Mouse (Mus musculus) testis, adult 2 months (tissue): ENCODE measurements at regions not wholly inside any gene's neighbourhood (a gene's known extent, or its start where the extent isn't known, plus 50 kb on each side); places are given as distances from the start of the nearest gene placed in this dataset.

Experiments
- H3K27ac ChIP-seq: fragments of 200-500 bp; 2 replicates; pipeline ENCODE4 v1.5.1; 2012; ENCODE audit warnings: low read depth, low read length; ENCODE audit not compliant: control insufficient read depth, insufficient read depth
- H3K27me3 ChIP-seq: fragments of 200-500 bp; 2 replicates; pipeline ENCODE4 v1.6.1; 2012; ENCODE audit warnings: mild to moderate bottlenecking, low read length, moderate library complexity; ENCODE audit not compliant: control insufficient read depth, insufficient read depth
- H3K36me3 ChIP-seq: fragments of 200-500 bp; 2 replicates; pipeline ENCODE4 v1.6.1; 2012; ENCODE audit warnings: mild to moderate bottlenecking, low read length; ENCODE audit not compliant: control insufficient read depth, insufficient read depth
- H3K4me1 ChIP-seq: fragments of 200-500 bp; 2 replicates; pipeline ENCODE4 v1.6.1; 2012; ENCODE audit warnings: low read length; ENCODE audit not compliant: control insufficient read depth, insufficient read depth
- H3K4me3 ChIP-seq: fragments of 200-500 bp; 2 replicates; pipeline ENCODE4 v1.5.1; 2012; ENCODE audit warnings: low read depth, mild to moderate bottlenecking, low read length, moderate library complexity, mixed read lengths; ENCODE audit not compliant: control insufficient read depth
- CTCF ChIP-seq: fragments of 200-500 bp; IDR thresholded peaks from 2 replicates; pipeline ENCODE4 v1.5.1; 2012; ENCODE audit warnings: low read depth, mild to moderate bottlenecking, inconsistent platforms, low read length, moderate library complexity; ENCODE audit not compliant: control insufficient read depth, insufficient read depth, insufficient replicate concordance
- POLR2A ChIP-seq: fragments of 200-500 bp; IDR thresholded peaks from 2 replicates; pipeline ENCODE4 v1.6.1; 2012; ENCODE audit warnings: low read depth, mild to moderate bottlenecking, inconsistent platforms, low read length, moderate library complexity; ENCODE audit not compliant: control insufficient read depth

DNA sequence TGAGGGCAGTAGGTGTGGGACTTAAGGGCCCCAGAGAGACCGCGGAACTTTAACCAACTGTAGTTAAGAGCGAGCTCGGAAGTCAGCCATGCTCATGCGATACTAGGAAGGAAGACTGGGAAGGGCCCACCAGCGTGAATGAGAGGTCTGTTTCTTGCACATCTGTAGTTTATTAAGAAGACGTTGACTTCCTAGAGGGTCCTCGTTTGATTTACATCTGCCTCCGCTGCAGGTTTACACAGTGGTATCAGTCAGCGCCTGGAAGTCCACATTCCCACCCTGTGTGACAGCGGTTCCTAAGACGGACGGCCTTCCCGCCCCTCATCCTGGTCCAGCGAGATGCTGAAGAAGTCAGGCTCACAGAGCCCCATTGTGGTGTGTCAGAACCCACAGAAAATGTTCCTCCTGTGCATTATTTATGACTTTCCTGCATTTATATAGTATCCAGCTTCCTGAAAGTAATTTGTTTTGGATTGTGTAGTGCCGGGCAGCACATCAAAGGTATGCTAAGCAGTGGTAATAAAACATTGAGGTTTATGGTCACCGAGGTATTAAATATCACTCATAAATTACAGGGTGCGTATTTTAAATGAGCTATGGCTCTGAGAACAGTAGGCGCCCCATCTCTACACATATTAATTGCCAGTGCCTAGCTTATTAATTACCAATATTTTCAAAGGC is 136.9 kb upstream of the Rpl34 start:
- Histone ChIP-seq H3K27me3 (no peaks in the 10 kb centered on the region), H3K27ac (no peak overlapping the region), H3K4me3 (no peak overlapping the region), H3K4me1 (no peaks in the 10 kb centered on the region), H3K36me3 (no peaks in the 10 kb centered on the region)
- TF ChIP-seq CTCF: no peak
- no peak for TF ChIP-seq POLR2A

DNA sequence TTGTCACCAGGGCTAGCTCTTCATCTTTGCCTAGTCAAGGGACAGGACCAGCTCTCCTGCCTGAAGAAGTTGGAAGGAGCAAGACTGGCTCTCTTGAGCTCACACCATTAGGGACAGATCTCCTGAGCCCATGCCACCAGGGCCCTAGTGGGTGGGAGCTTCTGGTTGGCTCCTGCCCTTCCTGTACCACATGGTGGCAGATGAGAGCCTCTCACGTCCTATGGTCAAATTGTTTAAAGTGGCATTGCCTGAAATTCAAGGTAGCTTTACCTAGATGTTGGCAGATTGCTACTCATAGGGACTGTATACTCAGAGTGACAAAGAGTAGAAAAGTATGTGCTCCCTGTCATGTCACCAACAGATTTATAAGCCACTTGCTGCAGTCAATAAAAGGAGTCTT is 134.6 kb upstream of the Rpl34 start:
- Histone ChIP-seq H3K36me3 (no peaks in the 10 kb centered on the region), H3K27me3 (no peaks in the 10 kb centered on the region), H3K4me3 (no peak overlapping the region), H3K27ac (no peak overlapping the region), H3K4me1 (no peaks in the 10 kb centered on the region)
- TF ChIP-seq CTCF: no peak
- no peak for TF ChIP-seq POLR2A

GRCm38 (mm10) chr3:130863376-130863775 is 133.2 kb upstream of the Rpl34 start:
- no peak for TF ChIP-seq POLR2A
- no peak for TF ChIP-seq CTCF
- Histone ChIP-seq H3K4me3 (no peak overlapping the region), H3K27me3 (no peaks in the 10 kb centered on the region), H3K4me1 (no peaks in the 10 kb centered on the region), H3K27ac (no peak overlapping the region), H3K36me3 (no peaks in the 10 kb centered on the region)

DNA sequence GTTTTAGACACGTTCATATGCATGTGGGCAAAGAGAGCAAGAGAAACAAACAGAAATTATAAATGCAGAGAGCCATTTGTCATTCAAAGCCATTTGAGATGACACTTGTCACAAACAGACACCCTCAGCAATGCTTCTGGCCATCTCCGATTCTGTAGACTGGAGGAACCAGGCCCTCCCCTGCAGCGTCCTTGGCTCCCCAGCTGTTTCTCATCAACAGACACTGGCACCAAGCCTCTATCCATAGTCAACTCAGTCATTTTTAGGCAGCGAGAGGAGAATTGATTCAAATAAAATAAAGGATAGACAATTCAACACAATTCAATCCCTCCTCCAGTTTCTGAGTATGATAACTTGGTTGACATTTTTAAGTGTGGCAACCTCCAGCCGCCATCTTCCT is 130.1 kb upstream of the Rpl34 start:
- Histone ChIP-seq H3K27me3 (no peaks in the 10 kb centered on the region), H3K27ac (no peak overlapping the region), H3K36me3 (no peaks in the 10 kb centered on the region), H3K4me3 (no peak overlapping the region), H3K4me1 (no peaks in the 10 kb centered on the region)
- TF ChIP-seq CTCF (no peak), POLR2A (no peak)

DNA sequence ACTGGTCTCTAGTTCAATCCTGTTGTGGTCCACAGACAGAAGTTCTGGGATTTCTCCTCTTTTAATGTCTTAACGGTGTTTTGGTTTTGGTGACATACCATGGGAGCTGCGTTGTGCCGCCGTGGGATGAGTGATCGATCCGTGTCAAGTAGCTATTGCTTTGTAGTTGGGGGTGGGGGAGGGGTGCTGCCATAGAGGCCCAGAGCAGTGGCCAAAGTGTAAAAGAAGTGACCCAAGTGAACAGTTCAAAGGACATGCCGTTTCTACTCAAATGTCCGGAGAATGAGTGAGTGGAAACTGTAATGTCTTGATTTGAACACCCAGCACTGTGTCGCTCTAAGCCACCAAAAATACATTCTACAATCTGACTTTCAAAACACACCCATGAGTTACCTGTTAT is 123.7 kb upstream of the Rpl34 start:
- H3K4me3 ChIP-seq: no peak overlapping the region
- H3K27ac ChIP-seq: no peak overlapping the region
- H3K36me3 ChIP-seq: no peaks in the 10 kb centered on the region
- no peaks in the 10 kb centered on the region for H3K4me1 ChIP-seq
- H3K27me3 ChIP-seq: no peaks in the 10 kb centered on the region
- TF ChIP-seq CTCF (no peak), POLR2A (no peak)

- H3K4me1 ChIP-seq: peaks cover 7% of the 10 kb centered on the region; the same call in 1 of the 2 replicates
- no peak overlapping the region for H3K4me3 ChIP-seq
- TF ChIP-seq CTCF (no peak), POLR2A (no peak)
- H3K27ac ChIP-seq: no peak overlapping the region
- no peaks in the 10 kb centered on the region for H3K27me3 ChIP-seq
- no peaks in the 10 kb centered on the region for H3K36me3 ChIP-seq
Observed at GRCm38 (mm10) chr3:130850766-130851308, 120.6 kb upstream of the Rpl34 start.

DNA sequence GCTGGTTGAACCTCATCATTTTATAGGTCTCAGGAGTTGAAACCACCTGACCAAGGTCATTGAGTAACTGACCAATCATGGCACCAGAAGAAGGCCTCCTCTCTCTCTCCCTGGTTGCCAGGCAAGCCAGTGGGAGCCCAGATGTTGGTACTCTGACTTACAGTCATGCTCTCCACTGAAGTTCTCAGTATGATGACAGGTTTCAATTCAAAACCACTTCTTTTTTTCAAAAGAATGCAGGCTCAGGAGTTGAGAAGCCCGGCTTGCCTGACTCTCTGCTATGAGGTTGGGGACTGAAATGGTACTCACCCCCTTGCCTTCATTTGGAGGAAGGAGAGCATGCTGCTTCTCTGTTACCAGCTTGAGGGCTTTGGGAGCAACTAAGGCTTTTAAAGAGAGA is 111.6 kb upstream of the Rpl34 start:
- TF ChIP-seq CTCF (no peak), POLR2A (no peak)
- H3K4me1 ChIP-seq: peaks cover 3% of the 10 kb centered on the region; the same call in 1 of the 2 replicates
- H3K4me3 ChIP-seq: no peak overlapping the region
- no peaks in the 10 kb centered on the region for H3K36me3 ChIP-seq
- no peak overlapping the region for H3K27ac ChIP-seq
- H3K27me3 ChIP-seq: no peaks in the 10 kb centered on the region
